Mouse (Mus musculus): ENCODE data around the gene Stx4a.
"Not testable (repeated sequence)": the region's sequence is repeated elsewhere in the genome, so short reads cannot be mapped to it uniquely, and the experiment has no call there.

Stx4a gene

GRCm38 (mm10) chr7:127815116-127815665 lies 8.9 kb upstream of the Stx4a start:
- no peak for DNase-seq

DNA sequence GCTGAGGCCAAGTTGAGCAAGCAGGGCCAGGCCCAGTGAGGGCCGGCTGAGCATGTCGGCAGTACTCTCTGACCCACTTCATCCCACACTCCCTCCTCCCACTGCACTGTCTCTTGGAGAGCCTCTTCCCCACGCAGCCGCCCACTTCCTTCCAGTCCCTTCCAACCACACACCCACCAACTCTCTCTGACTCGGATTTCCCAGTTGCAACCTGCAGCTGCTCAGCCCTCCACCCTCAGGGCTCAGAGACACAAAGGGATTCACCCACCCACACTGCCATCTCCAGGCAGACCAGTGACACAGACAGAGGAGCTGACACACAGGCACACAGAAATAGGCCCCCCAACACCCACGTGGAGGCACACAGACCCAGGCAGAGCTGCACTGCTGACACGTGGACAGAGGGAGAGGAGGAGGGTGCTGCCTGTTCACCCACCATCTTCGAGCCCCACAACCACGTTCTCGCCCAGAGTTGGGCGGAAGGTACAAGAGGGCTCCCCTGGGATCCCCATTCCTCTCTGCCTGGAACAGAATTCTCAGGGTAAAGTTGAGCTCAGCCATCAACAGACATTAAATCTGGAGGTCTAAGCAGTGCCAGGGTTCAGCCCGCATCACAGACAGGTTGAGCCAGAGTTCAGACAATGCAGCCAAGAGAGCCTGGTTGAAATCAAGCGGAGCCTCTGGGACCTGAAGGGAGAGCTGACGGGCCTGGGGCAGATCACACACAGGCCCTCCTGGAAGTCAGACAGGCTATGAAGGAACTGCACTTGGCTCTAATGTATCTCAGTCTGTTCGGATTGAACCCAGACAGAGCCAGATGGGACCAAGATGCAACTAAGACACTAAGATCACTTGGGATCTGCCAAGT lies 7.9 kb upstream of the Stx4a start:
- peak; percentile 35 to 38 for DNase-seq

GRCm38 (mm10) chr7:127817053-127817452 lies 7.0 kb upstream of the Stx4a start:
- DNase-seq = no peak

DNA sequence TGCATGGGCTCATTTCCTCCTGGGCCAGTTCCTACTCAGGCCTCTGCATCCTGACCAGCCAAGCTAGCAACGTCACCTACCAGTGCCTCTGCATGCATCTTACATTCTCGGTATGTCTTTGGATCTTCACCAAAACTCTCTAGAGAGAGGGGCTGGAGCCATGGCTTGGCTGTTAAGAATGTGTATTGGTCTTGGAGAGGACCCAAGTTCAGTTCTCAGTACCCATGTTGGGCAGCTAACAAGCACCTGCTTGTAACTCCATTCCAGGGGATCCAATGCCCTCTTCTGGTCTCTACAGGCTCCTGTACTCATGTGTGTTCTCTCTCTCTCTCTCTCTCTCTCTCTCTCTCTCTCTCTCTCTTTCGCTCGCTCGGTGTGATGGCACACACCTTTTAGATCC lies 6.3 kb upstream of the Stx4a start:
- no peak for DNase-seq

GRCm38 (mm10) chr7:127820836-127821509 lies 3.1 kb upstream of the Stx4a start:
- no peak for DNase-seq

DNA sequence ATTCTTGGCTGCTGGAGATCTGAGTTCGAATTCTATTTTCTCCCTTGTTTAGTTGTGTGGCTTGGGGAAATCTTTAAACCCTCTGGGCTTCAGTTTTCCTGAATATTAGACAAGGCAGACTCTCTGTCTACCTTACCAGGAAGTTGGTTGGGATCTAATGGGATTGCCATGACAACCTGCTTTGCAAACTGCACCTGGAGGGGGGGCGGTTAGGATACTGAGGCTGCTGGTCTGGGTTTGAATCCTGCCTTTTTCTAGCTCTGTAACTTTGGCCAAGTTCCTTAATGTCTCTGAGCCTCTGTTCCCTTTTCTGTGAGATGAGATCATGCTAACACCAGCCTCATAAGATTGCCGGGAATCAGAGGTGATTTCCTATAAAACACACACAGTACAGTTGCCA lies 1.6 kb upstream of the Stx4a start:
- DNase-seq = no peak

DNA sequence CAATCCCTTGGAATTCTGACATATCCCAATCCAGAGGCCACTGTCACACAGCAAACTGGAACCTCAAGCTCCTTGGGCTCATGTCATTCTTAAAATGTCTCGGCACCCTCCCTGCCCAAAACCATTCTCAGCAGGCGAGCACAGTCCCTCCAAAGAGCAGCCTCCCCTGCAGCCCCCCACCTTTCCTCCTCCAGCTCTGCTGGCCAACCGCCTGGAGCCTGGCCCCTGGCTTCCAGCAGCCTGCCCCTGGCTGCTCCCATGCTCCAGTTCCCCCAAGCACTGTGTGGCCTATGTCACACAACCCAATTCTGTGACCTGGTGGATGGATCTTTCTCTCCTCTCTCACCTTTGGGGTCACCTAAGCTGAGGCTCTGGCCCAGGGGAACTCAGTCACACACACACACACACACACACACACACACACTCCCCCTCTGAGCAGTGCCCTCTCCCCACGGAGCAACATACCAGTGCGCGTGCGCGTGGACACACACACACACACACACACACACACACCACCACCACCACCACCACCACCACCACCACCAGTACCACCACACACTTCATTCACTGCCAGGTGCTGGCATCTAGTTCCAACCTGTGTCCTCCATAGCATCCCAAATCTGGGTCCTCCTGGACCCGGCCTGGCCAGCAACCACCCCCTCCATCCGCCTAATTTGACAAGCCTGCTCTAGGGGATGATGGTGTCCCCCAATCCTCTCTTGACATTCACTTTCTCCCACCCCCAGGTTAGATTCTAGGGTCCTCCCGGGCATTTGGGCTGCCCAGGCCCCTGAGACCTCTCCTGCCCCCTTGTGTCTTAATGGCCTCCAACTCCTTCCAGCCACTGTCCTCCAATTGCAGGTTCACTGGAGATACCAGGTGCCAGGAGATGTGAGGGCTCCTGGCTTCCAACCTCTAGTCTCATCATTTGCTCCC lies 590 bp upstream of the Stx4a start:
- DNase-seq = no peak

GRCm38 (mm10) chr7:127835550-127835949 lies 11.5 kb downstream of the Stx4a start:
- DNase-seq = no peak

DNA sequence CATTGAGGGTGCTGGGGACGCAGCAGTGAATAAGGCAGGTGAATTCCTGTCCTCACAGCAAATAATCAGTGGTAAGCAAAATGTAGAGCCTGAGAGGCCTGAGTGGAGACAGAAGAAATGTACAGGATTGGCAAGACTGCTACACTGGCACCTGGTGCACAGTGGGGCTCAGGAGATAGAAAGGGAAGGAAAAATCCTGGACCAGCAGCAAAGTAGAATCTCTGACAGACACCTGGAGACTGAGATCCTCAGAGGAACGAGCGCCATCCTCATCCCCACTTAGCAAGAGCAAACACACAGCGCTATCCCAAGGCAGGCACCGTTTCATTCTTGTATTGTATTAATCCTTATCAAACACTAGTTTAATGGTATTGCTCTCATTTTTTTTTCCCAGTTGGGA lies 13.4 kb downstream of the Stx4a start:
- DNase-seq = no peak

- DNase-seq = not testable (repeated sequence)
These were observed 13.8 kb downstream of the Stx4a start for GRCm38 (mm10) chr7:127837878-127838277.

GRCm38 (mm10) chr7:127840031-127840430 lies 15.9 kb downstream of the Stx4a start:
- not testable (repeated sequence) for DNase-seq

DNA sequence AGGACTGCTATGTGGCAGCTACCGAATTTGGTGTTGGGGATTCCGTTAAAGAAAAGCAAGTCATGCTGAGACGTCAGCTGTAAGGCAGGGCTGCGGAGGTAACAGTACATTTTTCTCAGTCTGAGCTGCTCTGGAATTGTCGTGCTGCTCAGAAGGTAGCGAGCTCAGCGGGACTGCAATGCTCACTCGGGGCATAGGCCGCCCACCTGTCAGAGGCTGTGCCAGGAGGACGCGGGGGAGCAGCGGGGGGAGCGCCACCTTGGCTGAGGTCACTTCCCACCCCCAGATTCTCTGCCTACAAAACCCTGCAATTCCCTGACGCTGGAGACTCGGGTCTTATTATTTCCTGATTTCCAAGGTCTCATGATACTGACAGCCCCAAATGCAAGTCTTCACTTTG lies 16.8 kb downstream of the Stx4a start:
- DNase-seq = peak; percentile 66 to 72

DNA sequence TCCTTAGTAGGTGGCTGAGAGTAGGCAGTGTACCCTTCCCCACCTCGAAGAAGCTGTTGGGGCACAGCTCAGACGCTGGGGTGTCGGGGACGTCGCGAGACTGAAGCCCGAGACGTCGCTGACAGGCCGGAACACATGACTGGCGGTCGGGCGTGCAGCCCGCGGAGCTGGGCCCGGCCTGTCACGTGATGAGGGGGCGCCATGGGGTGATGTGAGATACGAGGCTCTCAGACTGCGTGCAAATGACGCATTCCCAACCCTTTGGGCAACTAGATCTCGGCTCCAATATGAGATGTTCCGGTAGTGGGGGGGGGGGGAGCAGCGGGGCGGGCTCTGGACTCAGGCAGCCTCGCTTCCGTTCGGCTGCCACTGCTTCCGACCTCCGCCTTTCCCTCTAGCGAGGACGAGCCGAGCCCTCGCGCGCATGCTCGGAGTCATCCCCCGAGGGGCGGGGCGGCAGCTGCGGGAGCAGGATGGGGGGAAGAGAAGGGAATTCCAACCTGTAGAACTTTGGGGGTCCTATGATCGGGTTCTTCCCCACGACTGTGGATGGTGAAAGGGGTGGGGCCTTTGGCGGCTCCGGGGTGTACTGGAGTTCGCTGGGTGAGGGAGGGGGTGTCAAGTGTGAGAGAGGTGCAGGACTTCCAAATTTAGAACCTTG lies 17.4 kb downstream of the Stx4a start:
- peak; percentile 89 to 92 for DNase-seq

DNA sequence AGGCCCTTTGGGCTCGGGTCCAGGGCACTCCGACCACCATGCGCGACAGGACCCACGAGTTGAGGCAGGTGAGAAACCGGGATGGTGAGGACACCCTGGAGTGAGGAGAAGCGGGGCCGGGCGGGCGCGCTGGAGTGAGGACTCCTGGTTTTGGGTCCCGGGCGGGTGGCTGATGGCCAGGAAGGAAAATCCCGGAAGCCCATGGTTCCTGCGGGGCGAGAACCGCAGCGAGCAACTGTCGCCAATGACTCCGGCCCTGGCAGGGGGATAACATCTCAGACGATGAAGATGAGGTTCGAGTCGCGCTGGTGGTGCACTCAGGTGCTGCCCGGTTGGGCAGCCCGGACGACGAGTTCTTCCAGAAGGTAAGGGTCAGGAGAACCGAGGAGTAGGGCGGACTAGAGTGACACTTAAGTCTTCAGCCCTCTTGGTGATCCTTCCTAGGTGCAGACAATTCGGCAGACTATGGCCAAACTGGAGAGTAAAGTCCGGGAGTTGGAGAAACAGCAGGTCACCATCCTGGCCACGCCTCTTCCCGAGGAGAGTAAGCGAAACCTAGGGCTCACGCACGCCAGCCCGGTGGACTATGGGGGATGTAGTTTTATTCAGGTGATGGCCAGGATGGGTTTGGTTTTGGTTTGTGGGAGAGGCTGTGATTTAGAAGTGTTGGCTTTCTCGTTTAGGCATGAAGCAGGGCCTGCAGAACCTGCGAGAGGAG lies 18.1 kb downstream of the Stx4a start:
- DNase-seq = peak; percentile 64 to 74

DNA sequence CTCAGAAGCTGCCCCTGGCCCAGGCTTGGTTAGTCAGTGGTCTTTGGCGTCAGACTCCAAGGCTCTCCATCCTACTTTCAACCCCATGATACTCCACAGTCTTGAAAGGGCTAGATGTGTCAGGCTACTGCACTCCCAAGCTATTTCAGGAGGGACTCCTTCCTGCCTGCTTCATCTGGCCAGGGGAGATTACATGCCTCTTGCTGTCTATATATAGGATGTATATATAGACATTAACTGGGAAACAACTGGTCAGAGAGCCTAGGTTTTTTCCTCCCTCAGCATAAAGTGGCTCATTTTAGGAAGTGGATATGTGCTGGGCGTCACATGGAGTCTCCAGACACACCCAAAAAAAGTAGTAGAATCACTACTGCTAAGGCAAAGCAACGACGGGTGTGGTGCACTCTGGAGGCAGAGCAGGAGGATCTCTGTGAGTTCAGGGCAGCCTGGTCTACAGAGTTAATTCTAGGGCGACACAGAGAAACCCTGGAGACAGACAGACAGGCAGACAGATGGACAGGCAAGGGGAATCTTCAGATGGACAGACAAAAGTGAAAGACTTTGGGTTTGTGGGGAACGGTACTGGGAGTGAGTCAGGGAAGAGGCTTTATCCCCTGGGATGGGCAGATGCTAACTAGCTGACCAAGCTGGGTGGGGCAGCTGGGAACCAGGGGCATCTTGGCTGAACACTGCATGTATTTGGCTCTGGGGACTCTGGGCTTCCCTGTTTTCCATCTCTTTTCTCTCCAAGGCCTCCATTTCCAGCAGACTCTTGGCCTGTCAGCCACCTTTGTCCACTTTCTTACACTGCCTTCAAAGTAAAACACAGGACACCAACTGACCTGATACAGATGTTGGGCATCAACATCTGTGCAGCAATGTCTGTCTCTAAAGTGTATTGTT lies 26.1 kb downstream of the Stx4a start:
- DNase-seq = no peak

DNA sequence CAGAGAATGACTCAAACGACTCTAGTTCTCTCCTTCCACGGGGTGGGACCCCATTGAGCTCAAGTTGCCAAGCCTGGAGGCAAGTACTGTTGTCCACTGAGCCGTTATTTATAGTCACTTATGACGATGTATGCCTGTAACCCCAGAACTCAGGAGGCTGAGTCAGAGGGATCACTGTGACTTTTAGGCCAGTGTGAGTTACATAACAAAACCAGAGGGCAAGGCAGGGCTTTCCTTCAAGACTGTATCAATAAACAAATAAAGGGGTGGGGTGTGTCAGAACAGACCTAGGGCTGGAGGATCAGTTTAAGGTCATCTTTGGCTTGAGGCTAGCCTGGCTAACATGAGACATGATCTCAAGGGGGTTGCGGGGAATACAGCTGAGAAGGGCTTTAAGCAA lies 26.8 kb downstream of the Stx4a start:
- no peak for DNase-seq

DNA sequence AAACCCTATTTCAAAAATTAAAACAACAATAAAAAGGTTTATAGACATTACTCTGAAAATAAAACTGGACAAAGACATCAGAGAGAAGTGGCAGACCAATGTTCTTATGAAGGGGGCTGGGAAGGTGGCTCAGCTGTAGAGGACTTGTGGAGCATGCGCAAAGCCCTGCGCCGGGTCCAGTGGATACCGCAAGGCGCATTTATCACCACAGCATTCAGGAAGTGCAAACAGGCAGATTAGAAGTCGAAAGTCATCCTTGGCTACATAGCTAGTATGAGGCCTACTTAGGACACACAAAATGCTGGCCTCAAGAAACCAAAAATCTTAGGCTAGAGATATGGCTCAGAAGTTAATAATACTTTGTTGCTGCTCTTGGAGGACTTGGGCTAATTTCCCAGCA lies 34.2 kb downstream of the Stx4a start:
- no peak for DNase-seq

DNA sequence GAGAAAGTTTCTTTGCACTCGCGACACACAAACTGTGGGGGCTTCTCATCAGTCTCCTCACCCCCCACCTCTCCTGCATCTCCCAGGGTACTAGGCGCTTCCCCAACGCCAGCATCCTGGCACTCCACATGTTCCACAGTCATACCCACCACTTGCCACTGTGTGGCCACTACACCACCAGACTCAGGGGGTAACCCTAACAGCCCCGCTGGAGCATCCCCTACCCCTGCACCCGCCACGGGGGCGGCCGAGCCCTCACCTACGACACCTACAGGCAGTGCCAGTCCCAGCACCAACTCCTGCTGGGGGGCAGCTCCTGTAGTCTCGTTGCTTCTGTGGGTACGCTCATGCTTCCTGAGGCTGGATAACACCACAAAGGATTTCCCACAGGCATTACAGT lies 42.3 kb downstream of the Stx4a start:
- no peak for DNase-seq

DNA sequence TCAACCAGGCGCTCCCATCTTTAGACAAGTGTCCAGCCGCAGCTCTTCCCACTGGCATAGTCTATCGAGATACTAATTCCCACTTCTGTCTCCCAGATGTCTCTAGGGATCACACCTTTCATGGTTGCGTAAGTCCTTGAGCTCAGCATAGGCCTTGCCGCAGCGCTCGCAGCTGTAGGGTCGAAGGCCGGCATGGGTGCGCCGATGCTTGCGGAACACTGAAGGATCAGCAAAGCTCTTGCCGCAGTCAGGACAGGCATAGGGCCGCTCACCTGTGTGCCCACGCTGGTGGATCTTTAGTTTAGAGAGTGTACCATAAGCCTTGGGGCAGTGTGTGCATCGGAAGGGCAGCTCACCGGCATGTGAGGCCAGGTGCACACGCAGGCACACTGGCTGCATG lies 43.5 kb downstream of the Stx4a start:
- no peak for DNase-seq

DNA sequence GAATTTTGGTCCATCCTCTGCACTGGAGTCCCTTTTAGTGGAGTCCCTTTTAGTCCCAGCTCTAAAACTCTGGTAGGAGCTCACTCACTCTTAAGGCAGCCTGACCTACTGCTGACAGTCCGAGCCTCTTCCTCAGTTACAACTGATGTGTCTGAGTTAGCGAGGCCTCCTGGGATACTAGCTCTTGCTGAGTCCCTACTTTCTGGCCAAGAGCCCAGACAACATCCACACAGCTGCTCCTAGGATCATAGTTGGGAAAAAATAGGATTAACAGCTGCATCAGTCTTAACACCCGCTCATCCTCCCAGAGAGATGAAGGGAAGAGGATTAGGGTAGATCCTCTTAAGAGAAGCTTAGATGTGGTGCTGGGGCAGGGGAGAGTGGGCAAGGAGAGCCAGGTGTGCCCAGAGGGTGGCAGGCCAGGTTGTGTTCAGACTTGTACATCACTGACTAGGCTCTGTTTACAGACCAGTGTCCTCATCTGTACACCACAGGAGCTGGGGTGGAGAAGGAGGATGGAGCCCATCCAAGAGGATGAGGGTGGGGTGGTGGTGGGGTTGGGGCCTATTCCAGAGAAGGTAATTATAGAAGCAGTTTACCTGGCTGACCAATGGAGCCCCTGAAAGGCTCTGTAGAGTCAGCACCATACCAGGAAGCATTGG lies 45.2 kb downstream of the Stx4a start:
- no peak for DNase-seq

Measured in thymus, adult 18-20 months (tissue).